Mouse (Mus musculus) embryonic facial prominence, embryonic 12.5 days (tissue): ENCODE data around the gene Tmem54. TPM values are rescaled to one million over a fixed set of nuclear protein-coding genes. Genes with fewer than 3 reads are reported as not detected.
A peak's percentile ranks its signal among the peaks of the same experiment; 100 is the strongest.

Source experiments
- ATAC-seq: fragments of 200-750 bp; cut with Nextera tagmentation; 2 replicates; pipeline ENCODE4 v1.8.0; 2017; ENCODE audit not compliant: insufficient number of reproducible peaks, insufficient read depth, low FRiP score, low TSS enrichment
- H3K27ac ChIP-seq: fragments of 300-500 bp; sonication (generic); 2 replicates; pipeline ENCODE4 v1.5.1; 2016; ENCODE audit warnings: mild to moderate bottlenecking
- H3K27me3 ChIP-seq: fragments of 300-500 bp; sonication (generic); 2 replicates; pipeline ENCODE4 v1.6.1; 2016; ENCODE audit warnings: mild to moderate bottlenecking, moderate library complexity
- H3K36me3 ChIP-seq: fragments of 300-500 bp; sonication (generic); 2 replicates; pipeline ENCODE4 v1.6.1; 2016; ENCODE audit warnings: mild to moderate bottlenecking
- H3K4me1 ChIP-seq: fragments of 300-500 bp; sonication (generic); 2 replicates; pipeline ENCODE4 v1.6.1; 2016
- H3K4me2 ChIP-seq: fragments of 300-500 bp; sonication (generic); replicated peaks from 2 replicates; pipeline ENCODE4 v1.6.1; 2016; ENCODE audit warnings: mild to moderate bottlenecking, moderate library complexity
- H3K4me3 ChIP-seq: fragments of 300-500 bp; sonication (generic); 2 replicates; pipeline ENCODE4 v1.5.1; 2016; ENCODE audit warnings: mild to moderate bottlenecking
- H3K9ac ChIP-seq: fragments of 300-500 bp; sonication (generic); 2 replicates; pipeline ENCODE4 v1.6.1; 2016; ENCODE audit warnings: mild to moderate bottlenecking, moderate library complexity
- H3K9me3 ChIP-seq: fragments of 300-500 bp; sonication (generic); 2 replicates; pipeline ENCODE4 v1.6.1; 2016; ENCODE audit warnings: mild to moderate bottlenecking, moderate library complexity
- WGBS: fragments of 180-500 bp; shearing (Covaris S2); methylation state at CpG from one replicate; pipeline ENCODE4 v1.1.7; 2016; 5-methylcytosine and 5-hydroxymethylcytosine counted together
- polyA plus RNA-seq: library from polyadenylated mRNA; unstranded; fragments of >200 nt; fragmentation: Nextera tagmentation; extraction: Ambion mirVana; gene quantifications from 2 replicates; pipeline ENCODE4 v1.2.1, GENCODE M21; 2016

Gene Tmem54
- polyA plus RNA-seq, 1 experiment from 2014 or later, result 6.3 TPM

- H3K9ac ChIP-seq, result no peak overlapping the region
- no peak overlapping the region for H3K27ac ChIP-seq
- no peaks in the 10 kb centered on the region for H3K36me3 ChIP-seq
- H3K4me2 ChIP-seq, result peak overlapping the region; percentile 51
- WGBS, result 20% methylated on average over 9 of the region's 9 CpGs
- H3K4me3 ChIP-seq, result peak overlapping the region; percentile 25; the same call in 1 of the 2 replicates
- H3K4me1 ChIP-seq, result peaks cover 16% of the 10 kb centered on the region
- no peak for ATAC-seq
- no peaks in the 10 kb centered on the region for H3K9me3 ChIP-seq
- peaks cover 42% of the 10 kb centered on the region for H3K27me3 ChIP-seq
Observed at GRCm38 (mm10) chr4:129106073-129106472, 725 bp downstream of the Tmem54 start.

GRCm38 (mm10) chr4:129107348-129107899 lies 2.1 kb downstream of the Tmem54 start:
- H3K27ac ChIP-seq, result no peak overlapping the region
- no peak overlapping the region for H3K4me3 ChIP-seq
- H3K4me2 ChIP-seq, result no peak overlapping the region
- no peaks in the 10 kb centered on the region for H3K36me3 ChIP-seq
- WGBS, result 65% methylated on average over 10 of the region's 10 CpGs
- H3K9ac ChIP-seq, result no peak overlapping the region
- ATAC-seq, result no peak
- no peaks in the 10 kb centered on the region for H3K9me3 ChIP-seq
- peaks cover 42% of the 10 kb centered on the region for H3K27me3 ChIP-seq
- H3K4me1 ChIP-seq, result peaks cover 19% of the 10 kb centered on the region

GRCm38 (mm10) chr4:129108624-129109023 lies 3.3 kb downstream of the Tmem54 start:
- Histone ChIP-seq H3K36me3 (no peaks in the 10 kb centered on the region), H3K4me1 (peaks cover 19% of the 10 kb centered on the region), H3K4me3 (no peak overlapping the region), H3K27ac (no peak overlapping the region), H3K9ac (no peak overlapping the region), H3K27me3 (peaks cover 36% of the 10 kb centered on the region), H3K4me2 (no peak overlapping the region), H3K9me3 (no peaks in the 10 kb centered on the region)
- WGBS, result 87% methylated on average over 7 of the region's 7 CpGs
- no peak for ATAC-seq

GRCm38 (mm10) chr4:129110804-129111203 lies 5.5 kb downstream of the Tmem54 start:
- Histone ChIP-seq H3K4me3 (no peak overlapping the region), H3K4me2 (no peak overlapping the region), H3K27ac (no peak overlapping the region), H3K9ac (no peak overlapping the region), H3K4me1 (peaks cover 11% of the 10 kb centered on the region; the same call in 1 of the 2 replicates), H3K9me3 (no peaks in the 10 kb centered on the region), H3K27me3 (peaks cover 19% of the 10 kb centered on the region), H3K36me3 (no peaks in the 10 kb centered on the region)
- ATAC-seq, result no peak
- WGBS, result 89% methylated on average over 6 of the region's 6 CpGs

- H3K4me3 ChIP-seq, result no peak overlapping the region
- H3K27me3 ChIP-seq, result peaks cover 18% of the 10 kb centered on the region
- no peak overlapping the region for H3K27ac ChIP-seq
- ATAC-seq, result no peak
- no peak overlapping the region for H3K9ac ChIP-seq
- no peak overlapping the region for H3K4me2 ChIP-seq
- no peaks in the 10 kb centered on the region for H3K36me3 ChIP-seq
- WGBS, result 62% methylated on average over 11 of the region's 11 CpGs
- H3K9me3 ChIP-seq, result no peaks in the 10 kb centered on the region
- H3K4me1 ChIP-seq, result peaks cover 7% of the 10 kb centered on the region; the same call in 1 of the 2 replicates
Observed at GRCm38 (mm10) chr4:129111350-129111749, 6.0 kb downstream of the Tmem54 start.

- Histone ChIP-seq H3K27me3 (peaks cover 9% of the 10 kb centered on the region; the same call in 1 of the 2 replicates), H3K27ac (no peak overlapping the region), H3K9me3 (no peaks in the 10 kb centered on the region), H3K9ac (no peak overlapping the region), H3K4me2 (no peak overlapping the region), H3K36me3 (no peaks in the 10 kb centered on the region), H3K4me1 (peaks cover 3% of the 10 kb centered on the region; the same call in 1 of the 2 replicates), H3K4me3 (no peak overlapping the region)
- 60% methylated on average over 13 of the region's 13 CpGs for whole genome bisulfite sequencing
- ATAC-seq, result no peak
Observed at GRCm38 (mm10) chr4:129112231-129112630, 6.9 kb downstream of the Tmem54 start.

GRCm38 (mm10) chr4:129113083-129113988 lies 8.0 kb downstream of the Tmem54 start:
- no peak overlapping the region for H3K9ac ChIP-seq
- peaks cover 9% of the 10 kb centered on the region for H3K27me3 ChIP-seq
- peak; percentile 48; the same call in 1 of the 2 replicates for ATAC-seq
- no peaks in the 10 kb centered on the region for H3K36me3 ChIP-seq
- no peak overlapping the region for H3K4me2 ChIP-seq
- no peak overlapping the region for H3K27ac ChIP-seq
- no peaks in the 10 kb centered on the region for H3K9me3 ChIP-seq
- WGBS, result 33% methylated on average over 28 of the region's 28 CpGs
- H3K4me1 ChIP-seq, result peaks cover 3% of the 10 kb centered on the region; the same call in 1 of the 2 replicates
- H3K4me3 ChIP-seq, result no peak overlapping the region

- H3K27ac ChIP-seq, result no peak overlapping the region
- H3K4me2 ChIP-seq, result no peak overlapping the region
- H3K4me3 ChIP-seq, result no peak overlapping the region
- H3K4me1 ChIP-seq, result peaks cover 19% of the 10 kb centered on the region
- H3K9me3 ChIP-seq, result no peaks in the 10 kb centered on the region
- no peak overlapping the region for H3K9ac ChIP-seq
- 92% methylated on average over 8 of the region's 8 CpGs for WGBS
- H3K27me3 ChIP-seq, result peaks cover 36% of the 10 kb centered on the region
- H3K36me3 ChIP-seq, result no peaks in the 10 kb centered on the region
- no peak for ATAC-seq
Observed at GRCm38 (mm10) chr4:129116703-129117102, 11.4 kb downstream of the Tmem54 start.

- no peaks in the 10 kb centered on the region for H3K36me3 ChIP-seq
- no peak overlapping the region for H3K4me3 ChIP-seq
- H3K4me2 ChIP-seq, result no peak overlapping the region
- H3K9me3 ChIP-seq, result no peaks in the 10 kb centered on the region
- peaks cover 18% of the 10 kb centered on the region for H3K4me1 ChIP-seq
- no peak for ATAC-seq
- H3K9ac ChIP-seq, result no peak overlapping the region
- H3K27me3 ChIP-seq, result peaks cover 48% of the 10 kb centered on the region
- H3K27ac ChIP-seq, result no peak overlapping the region
- WGBS, result 84% methylated on average over 14 of the region's 14 CpGs
Observed at GRCm38 (mm10) chr4:129117720-129118510, 12.6 kb downstream of the Tmem54 start.

- ATAC-seq, result no peak
- Histone ChIP-seq H3K4me2 (no peak overlapping the region), H3K9ac (no peak overlapping the region), H3K4me1 (peaks cover 18% of the 10 kb centered on the region), H3K36me3 (no peaks in the 10 kb centered on the region), H3K9me3 (no peaks in the 10 kb centered on the region), H3K27me3 (peaks cover 58% of the 10 kb centered on the region), H3K4me3 (no peak overlapping the region), H3K27ac (no peak overlapping the region)
- WGBS, result 79% methylated on average over 10 of the region's 10 CpGs
Observed at GRCm38 (mm10) chr4:129119708-129120107, 14.4 kb downstream of the Tmem54 start.
